Mouse (Mus musculus) spleen, adult 2 months (tissue): ENCODE results near the gene Hoxb13.

Experiments
- CTCF ChIP-seq: fragments of 200-500 bp; IDR thresholded peaks from 2 replicates; pipeline ENCODE4 v1.5.1; 2011; ENCODE audit warnings: mild to moderate bottlenecking, inconsistent platforms; ENCODE audit not compliant: insufficient read depth, insufficient read length, insufficient replicate concordance; ENCODE audit errors: extremely low read depth
- POLR2A ChIP-seq: fragments of 200-500 bp; IDR thresholded peaks from 2 replicates; pipeline ENCODE4 v1.6.1; 2011; ENCODE audit warnings: low read depth, low read length, inconsistent platforms

DNA sequence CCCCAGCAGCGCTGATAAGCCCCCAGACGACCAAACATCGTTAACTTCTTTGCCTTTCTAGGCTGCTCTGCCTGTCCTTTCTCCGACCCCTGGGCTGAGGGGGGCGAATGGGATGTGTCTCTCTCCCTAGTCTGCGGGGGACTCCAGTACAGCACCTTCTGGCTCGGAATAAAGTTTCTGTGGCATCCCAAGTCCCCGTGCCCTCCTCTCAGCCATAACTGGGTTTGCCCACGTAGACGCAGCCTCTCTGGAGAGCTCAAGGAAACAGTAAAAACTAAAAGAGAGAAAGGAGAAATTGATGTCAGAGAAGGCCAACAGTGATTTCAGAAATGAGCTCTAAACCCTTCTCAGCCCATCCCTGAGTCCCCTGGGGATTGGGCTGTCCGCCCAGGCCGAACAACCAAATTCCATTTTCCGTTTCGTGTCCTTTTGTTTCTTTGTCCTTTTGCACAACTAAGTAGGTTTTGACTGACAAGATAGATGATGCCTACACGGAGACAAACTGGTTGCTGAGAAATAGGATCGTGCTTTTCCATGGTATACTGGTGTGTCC lies 20.8 kb upstream of the Hoxb13 start:
- TF ChIP-seq CTCF: no peak
- no peak for TF ChIP-seq POLR2A
